Mouse (Mus musculus): Measurements from ENCODE around the gene Pex3. TPM values are rescaled to one million over a fixed set of nuclear protein-coding genes. Genes with fewer than 3 reads are reported as not detected.
"Not testable (repeated sequence)": the region's sequence is repeated elsewhere in the genome, so short reads cannot be mapped to it uniquely, and the experiment has no call there.

Pex3 gene
- polyA plus RNA-seq, 1 experiment: 81.8 TPM

DNA sequence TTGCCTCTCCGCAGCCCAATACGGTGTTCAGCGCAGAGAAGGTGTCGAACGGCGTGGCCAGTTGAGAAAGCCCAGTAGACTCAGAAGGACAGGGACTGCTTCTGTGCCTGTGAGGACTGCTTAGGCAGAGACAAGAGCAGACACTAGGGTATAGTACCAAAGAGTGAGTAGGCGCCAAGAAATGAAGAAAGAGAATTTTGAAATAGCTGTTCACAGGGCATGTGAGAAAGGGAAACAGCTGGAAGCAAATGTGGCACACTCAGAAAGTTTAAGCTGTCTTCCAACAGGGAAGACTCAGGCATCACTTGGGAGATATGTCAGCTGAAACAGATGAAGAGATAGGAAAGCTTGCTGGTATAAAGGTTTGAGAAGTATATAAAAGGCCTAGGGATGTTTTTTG is 16.2 kb downstream of the Pex3 start:
- Histone ChIP-seq H3K4me1 (ENCODE audit: control insufficient read depth, insufficient read depth, low read length) (no peaks in the 10 kb centered on the region), H3K36me3 (ENCODE audit: control insufficient read depth, insufficient read depth, low read length) (no peaks in the 10 kb centered on the region; the same call in 1 of the 2 replicates), H3K27ac (ENCODE audit: control insufficient read depth, insufficient read depth, low read depth, low read length) (no peak overlapping the region), H3K27me3 (ENCODE audit: control insufficient read depth, insufficient read depth, low read length) (no peaks in the 10 kb centered on the region), H3K4me3 (ENCODE audit: control insufficient read depth, low read depth, low read length) (no peak overlapping the region)
- TF ChIP-seq CTCF (IDR thresholded peaks at IDR 0.05; ENCODE audit: control insufficient read depth, insufficient read depth, insufficient replicate concordance, low read depth, low read length): no peak
- TF ChIP-seq POLR2A (IDR thresholded peaks at IDR 0.05; ENCODE audit: control insufficient read depth, low read depth, low read length): no peak

DNA sequence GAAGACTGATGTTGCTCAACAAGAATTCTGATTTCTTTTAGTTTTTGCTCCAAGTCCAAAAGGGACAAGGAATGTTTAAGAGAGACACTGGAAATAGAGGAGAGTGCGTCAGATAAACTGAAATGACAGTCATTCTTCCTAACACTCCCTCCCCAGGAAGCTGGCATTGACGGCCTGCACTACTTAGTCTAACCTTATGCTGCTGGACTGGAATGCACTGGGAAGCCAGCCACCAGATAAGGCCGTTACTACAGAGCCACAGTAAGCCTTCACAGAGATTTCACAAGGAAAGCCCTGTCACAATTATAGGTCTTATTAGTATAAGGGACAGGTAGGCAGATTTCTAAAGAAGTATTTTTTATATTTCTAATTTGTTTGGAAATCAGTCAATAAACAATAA is 18.2 kb downstream of the Pex3 start:
- no peaks in the 10 kb centered on the region for H3K27me3 ChIP-seq (ENCODE audit: control insufficient read depth, insufficient read depth, low read length)
- no peak overlapping the region for H3K4me3 ChIP-seq (ENCODE audit: control insufficient read depth, low read depth, low read length)
- TF ChIP-seq CTCF (IDR thresholded peaks at IDR 0.05; ENCODE audit: control insufficient read depth, insufficient read depth, insufficient replicate concordance, low read depth, low read length) (no peak), POLR2A (IDR thresholded peaks at IDR 0.05; ENCODE audit: control insufficient read depth, low read depth, low read length) (no peak)
- no peaks in the 10 kb centered on the region for H3K4me1 ChIP-seq (ENCODE audit: control insufficient read depth, insufficient read depth, low read length)
- H3K36me3 ChIP-seq (ENCODE audit: control insufficient read depth, insufficient read depth, low read length): no peaks in the 10 kb centered on the region; the same call in none of the 2 replicates
- H3K27ac ChIP-seq (ENCODE audit: control insufficient read depth, insufficient read depth, low read depth, low read length): no peak overlapping the region

DNA sequence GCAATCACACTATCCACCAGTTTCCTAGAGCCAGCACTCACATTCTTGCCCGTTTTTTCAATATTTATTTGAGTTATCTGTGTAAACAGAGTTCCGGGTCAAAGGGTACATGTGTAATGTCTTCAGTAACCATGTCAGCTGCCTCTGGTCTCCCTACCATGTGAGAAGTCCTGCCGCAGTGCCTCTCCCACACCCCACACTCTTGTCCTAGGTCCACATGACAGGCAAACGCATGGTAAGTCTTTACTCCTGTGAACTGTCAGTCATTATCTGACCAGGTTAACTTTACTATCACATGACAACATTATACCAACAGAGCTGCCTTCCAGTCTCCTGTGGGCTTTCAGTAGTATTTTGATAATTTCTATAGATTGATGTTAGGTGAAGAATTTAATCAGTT is 24.8 kb downstream of the Pex3 start:
- H3K4me1 ChIP-seq (ENCODE audit: control insufficient read depth, insufficient read depth, low read length): no peaks in the 10 kb centered on the region
- TF ChIP-seq POLR2A (IDR thresholded peaks at IDR 0.05; ENCODE audit: control insufficient read depth, low read depth, low read length) (no peak), CTCF (IDR thresholded peaks at IDR 0.05; ENCODE audit: control insufficient read depth, insufficient read depth, insufficient replicate concordance, low read depth, low read length) (no peak)
- H3K27me3 ChIP-seq (ENCODE audit: control insufficient read depth, insufficient read depth, low read length): no peaks in the 10 kb centered on the region
- no peaks in the 10 kb centered on the region; the same call in 1 of the 2 replicates for H3K36me3 ChIP-seq (ENCODE audit: control insufficient read depth, insufficient read depth, low read length)
- H3K27ac ChIP-seq (ENCODE audit: control insufficient read depth, insufficient read depth, low read depth, low read length): no peak overlapping the region
- no peak overlapping the region for H3K4me3 ChIP-seq (ENCODE audit: control insufficient read depth, low read depth, low read length)

DNA sequence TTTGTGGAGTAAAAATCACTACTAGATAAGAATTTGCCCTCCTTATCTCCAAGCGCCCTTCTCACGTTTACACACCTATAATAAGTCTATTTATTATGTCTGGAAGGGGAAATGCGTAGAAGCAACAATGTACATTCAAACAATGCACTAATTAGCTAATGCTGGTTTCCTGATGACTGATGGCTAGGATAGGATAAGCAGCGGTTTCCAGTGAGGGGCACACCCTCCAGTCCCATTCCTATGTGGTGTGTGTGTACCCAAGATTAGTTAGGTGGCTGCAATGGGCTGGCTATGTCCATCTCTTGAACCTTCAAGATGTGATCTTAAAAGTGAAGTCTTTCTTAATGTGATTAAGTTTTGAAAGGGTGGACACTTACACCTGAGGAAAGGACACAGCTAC is 31.1 kb downstream of the Pex3 start:
- TF ChIP-seq POLR2A (IDR thresholded peaks at IDR 0.05; ENCODE audit: control insufficient read depth, low read depth, low read length) (no peak), CTCF (IDR thresholded peaks at IDR 0.05; ENCODE audit: control insufficient read depth, insufficient read depth, insufficient replicate concordance, low read depth, low read length) (no peak)
- Histone ChIP-seq H3K36me3 (ENCODE audit: control insufficient read depth, insufficient read depth, low read length) (no peaks in the 10 kb centered on the region), H3K4me3 (ENCODE audit: control insufficient read depth, low read depth, low read length) (no peak overlapping the region), H3K4me1 (ENCODE audit: control insufficient read depth, insufficient read depth, low read length) (no peaks in the 10 kb centered on the region), H3K27me3 (ENCODE audit: control insufficient read depth, insufficient read depth, low read length) (no peaks in the 10 kb centered on the region), H3K27ac (ENCODE audit: control insufficient read depth, insufficient read depth, low read depth, low read length) (no peak overlapping the region)

DNA sequence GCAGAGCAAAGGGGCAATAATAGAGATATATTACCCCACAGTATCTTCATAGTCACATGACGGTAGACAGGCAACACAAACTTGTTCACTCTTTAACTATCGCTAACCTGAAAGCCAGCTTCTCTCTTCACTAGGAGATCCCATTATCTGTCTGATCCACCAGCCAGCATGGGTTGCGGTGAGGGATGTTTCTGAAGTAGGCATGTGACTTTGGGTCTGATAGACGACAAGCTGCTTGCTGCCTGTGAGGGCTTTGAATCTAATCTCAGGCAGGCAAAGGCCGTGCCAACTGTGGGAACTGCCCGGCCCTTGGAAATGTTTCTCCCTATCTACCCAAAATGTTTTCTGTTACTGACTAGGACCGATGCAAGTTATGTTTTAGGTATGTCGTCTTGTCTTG is 50.6 kb downstream of the Pex3 start:
- Histone ChIP-seq H3K36me3 (ENCODE audit: control insufficient read depth, insufficient read depth, low read length) (no peaks in the 10 kb centered on the region), H3K27me3 (ENCODE audit: control insufficient read depth, insufficient read depth, low read length) (no peaks in the 10 kb centered on the region), H3K4me3 (ENCODE audit: control insufficient read depth, low read depth, low read length) (no peak overlapping the region), H3K27ac (ENCODE audit: control insufficient read depth, insufficient read depth, low read depth, low read length) (no peak overlapping the region), H3K4me1 (ENCODE audit: control insufficient read depth, insufficient read depth, low read length) (peaks cover 10% of the 10 kb centered on the region)
- no peak for TF ChIP-seq CTCF (IDR thresholded peaks at IDR 0.05; ENCODE audit: control insufficient read depth, insufficient read depth, insufficient replicate concordance, low read depth, low read length)
- no peak for TF ChIP-seq POLR2A (IDR thresholded peaks at IDR 0.05; ENCODE audit: control insufficient read depth, low read depth, low read length)

DNA sequence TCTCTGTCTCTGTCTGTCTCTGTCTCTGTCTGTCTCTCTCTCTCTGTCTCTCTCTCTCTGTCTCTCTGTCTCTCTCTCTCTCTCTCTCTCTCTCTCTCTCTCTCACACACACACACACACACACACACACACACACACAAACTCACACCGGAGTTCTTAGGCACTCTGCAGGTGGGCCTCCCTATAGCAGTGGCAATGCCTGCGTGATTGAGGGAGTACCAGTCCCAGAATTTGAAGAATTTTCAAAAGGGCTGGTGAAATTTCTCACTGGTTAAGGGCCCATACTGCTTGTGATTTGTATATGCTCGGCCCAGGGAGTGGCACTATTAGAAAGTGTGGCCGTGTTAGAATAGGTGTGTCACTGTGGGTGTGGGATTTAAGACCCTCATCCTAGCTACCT is 51.4 kb downstream of the Pex3 start:
- H3K27ac ChIP-seq (ENCODE audit: control insufficient read depth, insufficient read depth, low read depth, low read length); H3K27me3 ChIP-seq (ENCODE audit: control insufficient read depth, insufficient read depth, low read length); H3K36me3 ChIP-seq (ENCODE audit: control insufficient read depth, insufficient read depth, low read length): not testable (repeated sequence)
- H3K4me3 ChIP-seq (ENCODE audit: control insufficient read depth, low read depth, low read length): peak overlapping the region; percentile 84
- H3K4me1 ChIP-seq (ENCODE audit: control insufficient read depth, insufficient read depth, low read length): peaks cover 10% of the 10 kb centered on the region

DNA sequence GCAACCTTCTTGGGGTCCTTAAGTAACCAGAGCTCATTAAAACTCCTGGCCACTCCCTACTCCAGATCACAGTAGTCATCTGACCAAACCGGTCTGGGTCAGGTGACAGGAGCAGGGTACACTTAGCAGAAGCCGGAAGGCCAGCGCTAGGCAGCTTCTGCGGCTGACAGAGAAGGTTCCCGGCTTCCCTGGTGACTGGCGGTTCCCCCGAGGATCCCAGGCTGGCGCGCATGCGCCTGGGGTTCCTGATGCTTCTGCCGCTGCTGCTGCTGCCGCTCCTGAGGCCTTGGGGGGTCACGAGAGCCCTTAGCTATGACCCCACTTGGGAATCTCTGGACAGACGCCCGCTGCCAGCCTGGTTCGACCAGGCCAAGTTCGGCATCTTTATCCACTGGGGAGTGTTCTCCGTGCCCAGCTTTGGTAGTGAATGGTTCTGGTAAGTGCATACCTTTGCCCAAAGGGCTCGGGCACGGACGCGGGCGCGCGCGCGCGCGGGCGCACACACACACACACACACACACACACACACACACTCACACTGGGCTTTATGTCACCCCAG is 51.9 kb downstream of the Pex3 start:
- Histone ChIP-seq H3K27ac (ENCODE audit: control insufficient read depth, insufficient read depth, low read depth, low read length) (peak overlapping the region; percentile 61), H3K4me1 (ENCODE audit: control insufficient read depth, insufficient read depth, low read length) (peaks cover 10% of the 10 kb centered on the region), H3K36me3 (ENCODE audit: control insufficient read depth, insufficient read depth, low read length) (no peaks in the 10 kb centered on the region), H3K4me3 (ENCODE audit: control insufficient read depth, low read depth, low read length) (peak overlapping the region; percentile 84), H3K27me3 (ENCODE audit: control insufficient read depth, insufficient read depth, low read length) (no peaks in the 10 kb centered on the region)
- TF ChIP-seq POLR2A (IDR thresholded peaks at IDR 0.05; ENCODE audit: control insufficient read depth, low read depth, low read length): peak; percentile 76
- no peak for TF ChIP-seq CTCF (IDR thresholded peaks at IDR 0.05; ENCODE audit: control insufficient read depth, insufficient read depth, insufficient replicate concordance, low read depth, low read length)

DNA sequence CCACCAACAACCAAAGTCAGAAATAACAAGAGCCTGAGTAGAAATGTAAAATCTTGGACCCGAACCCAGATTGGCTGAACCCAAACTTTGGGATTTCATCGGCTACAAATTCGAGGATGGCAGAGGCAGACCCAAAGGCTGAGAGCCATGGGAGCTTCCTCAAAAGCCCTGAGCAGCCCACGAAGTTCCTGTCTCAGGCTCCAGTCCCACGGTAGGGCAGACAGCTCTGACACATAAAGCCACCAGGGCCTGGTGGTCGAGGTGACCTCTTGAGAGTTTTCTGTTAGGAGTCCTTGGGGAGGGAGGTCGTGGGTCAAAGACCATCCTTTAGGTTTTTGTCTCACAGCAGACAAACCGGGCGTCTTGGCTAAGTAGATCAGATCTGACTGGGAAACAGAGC is 52.5 kb downstream of the Pex3 start:
- TF ChIP-seq POLR2A (IDR thresholded peaks at IDR 0.05; ENCODE audit: control insufficient read depth, low read depth, low read length) (no peak), CTCF (IDR thresholded peaks at IDR 0.05; ENCODE audit: control insufficient read depth, insufficient read depth, insufficient replicate concordance, low read depth, low read length) (no peak)
- Histone ChIP-seq H3K4me1 (ENCODE audit: control insufficient read depth, insufficient read depth, low read length) (peaks cover 10% of the 10 kb centered on the region), H3K36me3 (ENCODE audit: control insufficient read depth, insufficient read depth, low read length) (no peaks in the 10 kb centered on the region), H3K27me3 (ENCODE audit: control insufficient read depth, insufficient read depth, low read length) (no peaks in the 10 kb centered on the region), H3K4me3 (ENCODE audit: control insufficient read depth, low read depth, low read length) (peak overlapping the region; percentile 84), H3K27ac (ENCODE audit: control insufficient read depth, insufficient read depth, low read depth, low read length) (peak overlapping the region; percentile 61)
